Mouse (Mus musculus): ENCODE measurements at regions not wholly inside any gene's neighbourhood (a gene's known extent, or its start where the extent isn't known, plus 50 kb on each side); places are given as distances from the start of the nearest gene placed in this dataset.

DNA sequence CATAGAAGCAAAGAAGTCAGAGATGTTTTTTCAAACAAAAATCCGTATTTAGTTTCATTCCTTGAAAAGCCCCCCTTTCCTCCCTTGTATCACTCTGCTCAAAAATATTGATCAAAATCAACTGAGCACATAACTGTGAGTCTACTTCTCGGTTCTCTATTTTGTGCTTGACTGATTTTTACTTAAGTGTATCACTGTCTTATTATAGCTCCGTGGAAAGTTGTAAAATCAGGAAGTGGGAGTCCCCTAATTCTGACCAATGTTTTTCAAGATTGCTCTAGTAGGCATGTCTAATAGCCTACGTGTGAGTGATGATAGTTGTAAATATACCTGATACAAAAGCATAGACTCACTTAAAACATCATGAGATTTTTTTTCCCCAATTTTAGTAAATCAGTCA is 58.4 kb upstream of the Fam204a start:
- ATAC-seq (replicated peaks; ENCODE audit: low FRiP score, poor library complexity, severe bottlenecking), result no peak
